Comparison of ENCODE assay signal across 17 mouse cellular contexts in genomic region chr17:56536874-56537273, GRCm38 (mm10). TPM values are rescaled to one million over a fixed set of nuclear protein-coding genes. Genes with fewer than 3 reads are reported as not detected.
DNase-seq lines count a peak whose midpoint lies in the region; ATAC-seq and TF ChIP-seq lines count a peak whose summit lies in the region.
"Had no signal": no experiment of that assay in that cellular context is flagged by ENCODE, and none has a peak within 500 bp of the region (broad histone marks: within the 10 kb centered on the region; RNA-seq: fewer than 3 reads in every experiment).

No protein-coding gene starts in this region.

- ATAC-seq in liver, postnatal 0 days, result no peak
- no peak for ATAC-seq in liver, embryonic 12.5 days
- peak; percentile 51; the same call in 1 of the 2 replicates for ATAC-seq in forebrain, embryonic 14.5 days
- ATAC-seq in hindbrain, embryonic 16.5 days, result peak; percentile 57
- ATAC-seq in stomach, postnatal 0 days (ENCODE audit: low FRiP score, low TSS enrichment), result no peak

- H3K36me3 ChIP-seq in liver, postnatal 0 days (replicated peaks; ENCODE audit: insufficient read depth, low read length), result no peaks in the 10 kb centered on the region
- H3K36me3 ChIP-seq in liver, embryonic 12.5 days, result no peaks in the 10 kb centered on the region
- H3K36me3 ChIP-seq in forebrain, embryonic 14.5 days (ENCODE audit: control insufficient read depth, insufficient read depth, low read length), result no peaks in the 10 kb centered on the region
- no peaks in the 10 kb centered on the region for H3K36me3 ChIP-seq in hindbrain, embryonic 16.5 days (ENCODE audit: control insufficient read depth, insufficient read depth, low read length)
- H3K36me3 ChIP-seq in stomach, postnatal 0 days (ENCODE audit: control insufficient read depth, insufficient read depth, low read length), result no peaks in the 10 kb centered on the region
- H3K36me3 ChIP-seq: heart, embryonic 15.5 days had no signal

- DNase-seq in liver, postnatal 0 days, result peak; percentile 6
- DNase-seq in forebrain, embryonic 14.5 days (ENCODE audit: low spot score), result peak; percentile 59
- DNase-seq in stomach, postnatal 0 days (ENCODE audit: low spot score), result peak; percentile 12
- DNase-seq in adipocyte (ENCODE audit: low spot score), result no peak
- no peak for DNase-seq in thymus, postnatal 25 days
- DNase-seq: adrenal gland, adult 8-10 months; cerebellum, adult 8-10 months; heart, adult 18-20 months; lung, embryonic 14.5 days; right cerebral cortex, postnatal 25 days had no signal

- no peak for TF ChIP-seq CTCF in liver, postnatal 0 days (IDR thresholded peaks at IDR 0.05; ENCODE audit: low read depth)
- no peak for TF ChIP-seq CTCF in stomach, postnatal 0 days (IDR thresholded peaks at IDR 0.05; ENCODE audit: low read depth)

- H3K4me2 ChIP-seq in liver, postnatal 0 days (ENCODE audit: low read depth, low read length), result no peak overlapping the region
- H3K4me2 ChIP-seq in liver, embryonic 12.5 days, result no peak overlapping the region
- no peak overlapping the region for H3K4me2 ChIP-seq in forebrain, embryonic 14.5 days (ENCODE audit: low read length)
- no peak overlapping the region for H3K4me2 ChIP-seq in hindbrain, embryonic 16.5 days (ENCODE audit: low read length)
- H3K4me2 ChIP-seq in stomach, postnatal 0 days (replicated peaks; ENCODE audit: low read depth), result no peak overlapping the region
- H3K4me2 ChIP-seq: heart, embryonic 15.5 days; lung, embryonic 14.5 days had no signal

- TF ChIP-seq EP300 in liver, postnatal 0 days (IDR thresholded peaks at IDR 0.05; ENCODE audit: low read depth), result no peak
- TF ChIP-seq EP300 in stomach, postnatal 0 days (optimal IDR thresholded peaks at IDR 0.05), result no peak

- H3K27ac ChIP-seq in liver, postnatal 0 days (ENCODE audit: low read depth), result no peak overlapping the region
- no peak overlapping the region for H3K27ac ChIP-seq in liver, embryonic 12.5 days
- H3K27ac ChIP-seq in forebrain, embryonic 14.5 days (ENCODE audit: low read depth, low read length), result peak overlapping the region; percentile 85
- H3K27ac ChIP-seq in hindbrain, embryonic 16.5 days (ENCODE audit: low read depth, low read length), result peak overlapping the region; percentile 58
- no peak overlapping the region for H3K27ac ChIP-seq in stomach, postnatal 0 days (replicated peaks)
- H3K27ac ChIP-seq: heart, embryonic 15.5 days had no signal

- H3K27me3 ChIP-seq in liver, postnatal 0 days (ENCODE audit: insufficient read depth, low read length), result no peaks in the 10 kb centered on the region
- H3K27me3 ChIP-seq in liver, embryonic 12.5 days (replicated peaks), result peaks cover 20% of the 10 kb centered on the region
- H3K27me3 ChIP-seq in forebrain, embryonic 14.5 days (replicated peaks; ENCODE audit: control insufficient read depth, insufficient read depth, low read length), result no peaks in the 10 kb centered on the region
- no peaks in the 10 kb centered on the region for H3K27me3 ChIP-seq in hindbrain, embryonic 16.5 days (replicated peaks; ENCODE audit: control insufficient read depth, insufficient read depth, low read length)
- H3K27me3 ChIP-seq in stomach, postnatal 0 days (ENCODE audit: control insufficient read depth, insufficient read depth, low read length), result no peaks in the 10 kb centered on the region
- H3K27me3 ChIP-seq: heart, embryonic 15.5 days had no signal

- no peak overlapping the region for H3K4me3 ChIP-seq in liver, postnatal 0 days (ENCODE audit: low read depth, low read length)
- no peak overlapping the region for H3K4me3 ChIP-seq in liver, embryonic 12.5 days
- no peak overlapping the region for H3K4me3 ChIP-seq in forebrain, embryonic 14.5 days (ENCODE audit: low read depth, low read length)
- no peak overlapping the region for H3K4me3 ChIP-seq in hindbrain, embryonic 16.5 days (ENCODE audit: low read length)
- H3K4me3 ChIP-seq in stomach, postnatal 0 days (ENCODE audit: low read depth, low read length), result no peak overlapping the region
- H3K4me3 ChIP-seq: heart, embryonic 15.5 days; left cerebral cortex, adult 2 months had no signal

- no peak overlapping the region for H3K9ac ChIP-seq in liver, postnatal 0 days (replicated peaks)
- H3K9ac ChIP-seq in liver, embryonic 12.5 days, result no peak overlapping the region
- no peak overlapping the region for H3K9ac ChIP-seq in forebrain, embryonic 14.5 days (ENCODE audit: low read length)
- H3K9ac ChIP-seq in hindbrain, embryonic 16.5 days (ENCODE audit: low read depth, low read length), result no peak overlapping the region
- no peak overlapping the region for H3K9ac ChIP-seq in stomach, postnatal 0 days (ENCODE audit: low read length)
- H3K9ac ChIP-seq: heart, embryonic 15.5 days; lung, embryonic 14.5 days had no signal

- no peaks in the 10 kb centered on the region for H3K4me1 ChIP-seq in liver, postnatal 0 days (ENCODE audit: insufficient read depth)
- no peaks in the 10 kb centered on the region for H3K4me1 ChIP-seq in liver, embryonic 12.5 days
- H3K4me1 ChIP-seq in forebrain, embryonic 14.5 days (ENCODE audit: control insufficient read depth, insufficient read depth, low read length), result peaks cover 31% of the 10 kb centered on the region
- peaks cover 10% of the 10 kb centered on the region for H3K4me1 ChIP-seq in hindbrain, embryonic 16.5 days (ENCODE audit: control insufficient read depth, insufficient read depth, low read depth, low read length)
- H3K4me1 ChIP-seq in stomach, postnatal 0 days (replicated peaks; ENCODE audit: control insufficient read depth, insufficient read depth), result no peaks in the 10 kb centered on the region
- H3K4me1 ChIP-seq: heart, embryonic 15.5 days had no signal

- 75% methylated on average over 3 of the region's 3 CpGs for WGBS in liver, postnatal 0 days (ENCODE audit: insufficient replicate concordance)
- WGBS in liver, embryonic 12.5 days (ENCODE audit: insufficient replicate concordance), result 51% methylated on average over 3 of the region's 3 CpGs
- WGBS in forebrain, embryonic 14.5 days, result 23% methylated on average over 3 of the region's 3 CpGs
- whole genome bisulfite sequencing in hindbrain, embryonic 16.5 days, result 28% methylated on average over 3 of the region's 3 CpGs
- 64% methylated on average over 3 of the region's 3 CpGs for WGBS in stomach, postnatal 0 days

- no peaks in the 10 kb centered on the region for H3K9me3 ChIP-seq in liver, postnatal 0 days (ENCODE audit: low read length)
- H3K9me3 ChIP-seq in liver, embryonic 12.5 days (replicated peaks), result no peaks in the 10 kb centered on the region
- H3K9me3 ChIP-seq in forebrain, embryonic 14.5 days (replicated peaks; ENCODE audit: control insufficient read depth, low read length), result no peaks in the 10 kb centered on the region
- no peaks in the 10 kb centered on the region for H3K9me3 ChIP-seq in hindbrain, embryonic 16.5 days (ENCODE audit: control insufficient read depth, low read length)
- H3K9me3 ChIP-seq in stomach, postnatal 0 days (ENCODE audit: control insufficient read depth, low read length), result no peaks in the 10 kb centered on the region
- H3K9me3 ChIP-seq: heart, embryonic 15.5 days had no signal

RNA-seq across cellular contexts. Expression of gene Gm20219, which starts 17.3 kb away (rescaled TPM):
- polyA plus RNA-seq in liver, postnatal 0 days (2015; fragmentation: Nextera tagmentation; extraction: Ambion mirVana), result 0.08 TPM in 2 replicates
- polyA plus RNA-seq in liver, embryonic 12.5 days (2016; fragmentation: Nextera tagmentation; extraction: Ambion mirVana), result 0.20 and 0.25 TPM in 2 replicates
- polyA plus RNA-seq in forebrain, embryonic 14.5 days (2014; fragmentation: Nextera tagmentation; extraction: Ambion mirVana), result 0.36 and 0.57 TPM in 2 replicates
- 0.95 and 1.1 TPM in 2 replicates for polyA plus RNA-seq in hindbrain, embryonic 16.5 days (2015; fragmentation: Nextera tagmentation; extraction: Ambion mirVana)
- 15.9 and 19.2 TPM in 2 replicates for polyA plus RNA-seq in stomach, postnatal 0 days (2015; fragmentation: Nextera tagmentation; extraction: Ambion mirVana)

RNA-seq across cellular contexts. Expression of gene Znrf4, which starts 24.6 kb away (rescaled TPM):
- polyA plus RNA-seq in liver, postnatal 0 days (2015; fragmentation: Nextera tagmentation; extraction: Ambion mirVana), result not detected in 2 replicates
- polyA plus RNA-seq in liver, embryonic 12.5 days (2016; fragmentation: Nextera tagmentation; extraction: Ambion mirVana), result not detected in 2 replicates
- 0.14 TPM in 1 of 2 replicates, not detected in the other for polyA plus RNA-seq in forebrain, embryonic 14.5 days (2014; fragmentation: Nextera tagmentation; extraction: Ambion mirVana)
- polyA plus RNA-seq in hindbrain, embryonic 16.5 days (2015; fragmentation: Nextera tagmentation; extraction: Ambion mirVana), result not detected in 2 replicates
- not detected in 2 replicates for polyA plus RNA-seq in stomach, postnatal 0 days (2015; fragmentation: Nextera tagmentation; extraction: Ambion mirVana)
- polyA plus RNA-seq: heart, embryonic 15.5 days; kidney, embryonic 14.5 days; limb, embryonic 14.5 days; lung, embryonic 14.5 days; urinary bladder, adult 2 months had no signal

RNA-seq across cellular contexts. Expression of gene Safb2, which starts 47.5 kb away (rescaled TPM):
- 19.7 and 23.1 TPM in 2 replicates for polyA plus RNA-seq in liver, postnatal 0 days (2015; fragmentation: Nextera tagmentation; extraction: Ambion mirVana)
- polyA plus RNA-seq in liver, embryonic 12.5 days (2016; fragmentation: Nextera tagmentation; extraction: Ambion mirVana), result 58.9 and 63.6 TPM in 2 replicates
- polyA plus RNA-seq in forebrain, embryonic 14.5 days (2014; fragmentation: Nextera tagmentation; extraction: Ambion mirVana), result 28.7 and 36.7 TPM in 2 replicates
- 56.7 and 66.1 TPM in 2 replicates for polyA plus RNA-seq in hindbrain, embryonic 16.5 days (2015; fragmentation: Nextera tagmentation; extraction: Ambion mirVana)
- 25.4 and 28.8 TPM in 2 replicates for polyA plus RNA-seq in stomach, postnatal 0 days (2015; fragmentation: Nextera tagmentation; extraction: Ambion mirVana)

RNA-seq across cellular contexts. Expression of gene Safb, which starts 47.8 kb away (rescaled TPM):
- polyA plus RNA-seq in liver, postnatal 0 days (2015; fragmentation: Nextera tagmentation; extraction: Ambion mirVana), result 27.0 and 28.4 TPM in 2 replicates
- 73.6 and 79.1 TPM in 2 replicates for polyA plus RNA-seq in liver, embryonic 12.5 days (2016; fragmentation: Nextera tagmentation; extraction: Ambion mirVana)
- polyA plus RNA-seq in forebrain, embryonic 14.5 days (2014; fragmentation: Nextera tagmentation; extraction: Ambion mirVana), result 57.9 and 83.5 TPM in 2 replicates
- 95.5 and 109 TPM in 2 replicates for polyA plus RNA-seq in hindbrain, embryonic 16.5 days (2015; fragmentation: Nextera tagmentation; extraction: Ambion mirVana)
- polyA plus RNA-seq in stomach, postnatal 0 days (2015; fragmentation: Nextera tagmentation; extraction: Ambion mirVana), result 34.7 and 38.6 TPM in 2 replicates

Comparison
In these comparisons a context has a peak if more than half of its experiments do, and no peak if none do; other contexts are left out.
1. ATAC-seq: peak in forebrain, embryonic 14.5 days (single experiment) and hindbrain, embryonic 16.5 days (single experiment); none in liver, postnatal 0 days (single experiment), liver, embryonic 12.5 days (single experiment) and stomach, postnatal 0 days (single experiment).
2. DNase-seq: peak in liver, postnatal 0 days (single experiment), forebrain, embryonic 14.5 days (single experiment) and stomach, postnatal 0 days (single experiment); none in adipocyte (single experiment) and thymus, postnatal 25 days (single experiment).
3. H3K27ac ChIP-seq: peak in forebrain, embryonic 14.5 days (single experiment) and hindbrain, embryonic 16.5 days (single experiment); none in liver, postnatal 0 days (single experiment), liver, embryonic 12.5 days (single experiment) and stomach, postnatal 0 days (single experiment).